Mouse (Mus musculus) midbrain, postnatal 0 days (tissue): ENCODE measurements at regions not wholly inside any gene's neighbourhood (a gene's known extent, or its start where the extent isn't known, plus 50 kb on each side); places are given as distances from the start of the nearest gene placed in this dataset.

ENCODE experiments used
- ATAC-seq: fragments of 200-750 bp; cut with Nextera tagmentation; 2 replicates; pipeline ENCODE4 v1.8.0; 2017; ENCODE audit warnings: moderate number of reproducible peaks, mild to moderate bottlenecking, moderate TSS enrichment, moderate library complexity; ENCODE audit not compliant: low FRiP score
- DNase-seq: peaks from one replicate; pipeline ENCODE4 v3.0.0-alpha.2; 2015; ENCODE audit warnings: low spot score
- H3K27ac ChIP-seq: fragments of 300-500 bp; sonication (generic); 2 replicates; pipeline ENCODE4 v1.5.1; 2014; ENCODE audit warnings: low read depth, mild to moderate bottlenecking, low read length, mixed read lengths
- H3K27me3 ChIP-seq: fragments of 300-500 bp; sonication (generic); 2 replicates; pipeline ENCODE4 v1.6.1; 2014; ENCODE audit warnings: low read length, control low read depth, mixed read lengths; ENCODE audit not compliant: insufficient read depth
- H3K36me3 ChIP-seq: fragments of 300-500 bp; sonication (generic); 2 replicates; pipeline ENCODE4 v1.6.1; 2014; ENCODE audit warnings: low read length, control low read depth, mixed read lengths; ENCODE audit not compliant: insufficient read depth
- H3K4me1 ChIP-seq: fragments of 300-500 bp; sonication (generic); 2 replicates; pipeline ENCODE4 v1.6.1; 2014; ENCODE audit warnings: mild to moderate bottlenecking, control low read depth, antibody characterized with exemption, low read length, mixed read lengths; ENCODE audit not compliant: insufficient read depth
- H3K4me2 ChIP-seq: fragments of 300-500 bp; sonication (generic); 2 replicates; pipeline ENCODE4 v1.6.1; 2014; ENCODE audit warnings: low read depth, mild to moderate bottlenecking, low read length, mixed read lengths; ENCODE audit not compliant: poor library complexity, severe bottlenecking
- H3K4me3 ChIP-seq: fragments of 300-500 bp; sonication (generic); 2 replicates; pipeline ENCODE4 v1.5.1; 2014; ENCODE audit warnings: low read depth, mild to moderate bottlenecking, low read length, moderate library complexity
- H3K9ac ChIP-seq: fragments of 300-500 bp; sonication (generic); replicated peaks from 2 replicates; pipeline ENCODE4 v1.6.1; 2014; ENCODE audit warnings: mild to moderate bottlenecking, low read length, moderate library complexity, mixed read lengths; ENCODE audit not compliant: poor library complexity, severe bottlenecking
- H3K9me3 ChIP-seq: fragments of 300-500 bp; sonication (generic); 2 replicates; pipeline ENCODE4 v1.6.1; 2016; ENCODE audit warnings: low read length, control low read depth
- CTCF ChIP-seq: IDR thresholded peaks from 2 replicates; pipeline ENCODE4 v1.5.1; 2016; ENCODE audit warnings: antibody characterized with exemption, mild to moderate bottlenecking
- WGBS: fragments of 180-500 bp; shearing (Covaris S2); extraction: QIAGEN DNeasy Blood & Tissue Kit; methylation state at CpG from one replicate; pipeline ENCODE4 v1.1.7; 2014; 5-methylcytosine and 5-hydroxymethylcytosine counted together

- no peak for TF ChIP-seq CTCF
- H3K9me3 ChIP-seq: no peaks in the 10 kb centered on the region
- no peak overlapping the region for H3K4me3 ChIP-seq
- H3K4me1 ChIP-seq: no peaks in the 10 kb centered on the region
- ATAC-seq: no peak
- no peak overlapping the region for H3K9ac ChIP-seq
- H3K27me3 ChIP-seq: no peaks in the 10 kb centered on the region
- H3K36me3 ChIP-seq: no peaks in the 10 kb centered on the region
- 76% methylated on average over 1 of the region's 1 CpGs for WGBS
- no peak overlapping the region for H3K27ac ChIP-seq
- DNase-seq: no peak
- H3K4me2 ChIP-seq: no peak overlapping the region
Observed at GRCm38 (mm10) chr12:14032363-14032762, 119.5 kb downstream of the Fam84a start.

DNA sequence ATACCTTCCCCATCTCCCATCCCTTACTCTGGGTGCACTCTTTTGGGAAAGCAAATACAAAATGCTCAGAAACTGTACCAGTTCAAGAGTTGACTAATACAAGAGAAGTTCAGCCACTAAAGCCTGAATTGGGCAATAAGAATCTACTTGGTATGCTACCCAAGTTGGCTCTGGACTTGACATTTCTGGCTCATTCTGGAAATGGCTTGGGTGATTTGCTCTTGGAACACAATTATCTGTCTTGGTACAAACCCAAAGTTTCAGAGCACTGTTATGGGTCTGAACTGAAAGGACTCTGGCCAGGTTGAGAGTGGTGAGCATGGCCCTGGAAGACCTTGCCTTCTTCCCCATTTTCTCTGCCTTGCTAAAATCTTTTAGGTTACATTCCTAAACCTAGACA, 136.6 kb downstream of the Fam84a start:
- Histone ChIP-seq H3K27ac (no peak overlapping the region), H3K27me3 (no peaks in the 10 kb centered on the region), H3K9me3 (no peaks in the 10 kb centered on the region), H3K4me3 (no peak overlapping the region), H3K4me2 (no peak overlapping the region), H3K36me3 (no peaks in the 10 kb centered on the region), H3K4me1 (no peaks in the 10 kb centered on the region), H3K9ac (no peak overlapping the region)
- DNase-seq: no peak
- no peak for ATAC-seq
- no peak for TF ChIP-seq CTCF

DNA sequence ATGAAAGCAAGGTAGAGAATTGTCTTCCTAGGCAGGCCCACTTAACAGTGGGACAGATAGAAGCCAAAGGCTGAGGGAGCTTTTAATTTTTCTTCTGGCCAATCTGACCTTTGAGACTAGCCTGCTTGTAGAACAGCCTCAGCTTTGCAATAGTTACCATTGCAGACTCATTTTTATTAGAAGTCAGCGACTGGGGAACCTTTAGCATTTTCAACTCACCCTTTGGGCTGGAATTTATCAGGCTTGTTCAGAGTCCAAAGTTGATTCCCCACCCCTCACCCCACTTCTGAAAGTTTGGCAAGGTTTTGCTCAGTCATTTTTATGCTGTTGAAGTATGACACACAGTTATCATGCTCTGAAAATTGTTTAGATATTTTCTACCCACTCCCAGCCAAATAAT, 145.9 kb downstream of the Fam84a start:
- Histone ChIP-seq H3K9me3 (no peaks in the 10 kb centered on the region), H3K4me2 (no peak overlapping the region), H3K27ac (no peak overlapping the region), H3K4me1 (no peaks in the 10 kb centered on the region), H3K27me3 (no peaks in the 10 kb centered on the region), H3K36me3 (no peaks in the 10 kb centered on the region), H3K4me3 (no peak overlapping the region), H3K9ac (no peak overlapping the region)
- ATAC-seq (no peak), DNase-seq (no peak)
- no peak for TF ChIP-seq CTCF
- WGBS: 77% methylated on average over 1 of the region's 1 CpGs

- no peak for ATAC-seq
- no peaks in the 10 kb centered on the region for H3K4me1 ChIP-seq
- no peak overlapping the region for H3K9ac ChIP-seq
- 50% methylated on average over 1 of the region's 1 CpGs for WGBS
- no peak for DNase-seq
- H3K9me3 ChIP-seq: no peaks in the 10 kb centered on the region
- no peak overlapping the region for H3K27ac ChIP-seq
- H3K4me3 ChIP-seq: no peak overlapping the region
- no peaks in the 10 kb centered on the region for H3K27me3 ChIP-seq
- TF ChIP-seq CTCF: no peak
- H3K4me2 ChIP-seq: no peak overlapping the region
- no peaks in the 10 kb centered on the region for H3K36me3 ChIP-seq
Observed at GRCm38 (mm10) chr12:14001672-14002071, 150.2 kb downstream of the Fam84a start.

DNA sequence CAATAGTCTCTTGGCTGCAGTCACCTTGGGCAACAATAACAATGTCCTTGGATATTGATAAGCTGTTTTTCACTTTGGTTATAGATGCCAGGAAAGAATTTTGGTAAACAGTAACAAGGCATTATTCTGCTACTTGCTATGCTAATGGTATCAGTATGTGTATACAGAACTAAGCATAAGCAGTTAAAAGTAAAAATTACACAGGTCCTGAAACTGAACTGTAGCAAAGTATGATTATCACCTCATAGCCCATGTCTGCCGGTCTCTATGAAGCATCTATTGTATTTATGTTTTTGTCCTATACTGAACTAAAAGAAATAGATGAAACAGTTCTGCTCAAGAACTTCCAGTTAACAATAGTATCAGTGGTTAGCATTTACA, 167.5 kb downstream of the Fam84a start:
- WGBS: 23% methylated on average over 1 of the region's 1 CpGs
- Histone ChIP-seq H3K9me3 (no peaks in the 10 kb centered on the region), H3K27ac (no peak overlapping the region), H3K9ac (no peak overlapping the region), H3K27me3 (no peaks in the 10 kb centered on the region), H3K36me3 (no peaks in the 10 kb centered on the region), H3K4me1 (no peaks in the 10 kb centered on the region), H3K4me3 (no peak overlapping the region), H3K4me2 (no peak overlapping the region)
- no peak for TF ChIP-seq CTCF
- ATAC-seq: no peak
- DNase-seq: no peak

GRCm38 (mm10) chr12:13983631-13984395, 168.0 kb downstream of the Fam84a start:
- no peak for ATAC-seq
- Histone ChIP-seq H3K9me3 (no peaks in the 10 kb centered on the region), H3K4me2 (no peak overlapping the region), H3K27ac (no peak overlapping the region), H3K4me3 (no peak overlapping the region), H3K4me1 (no peaks in the 10 kb centered on the region), H3K27me3 (no peaks in the 10 kb centered on the region), H3K36me3 (no peaks in the 10 kb centered on the region), H3K9ac (no peak overlapping the region)
- WGBS: 42% methylated on average over 7 of the region's 7 CpGs
- TF ChIP-seq CTCF: no peak
- DNase-seq: peak; percentile 43
